Mouse (Mus musculus) hindbrain, embryonic 12.5 days (tissue): ENCODE measurements around the gene Atp5d. TPM values are rescaled to one million over a fixed set of nuclear protein-coding genes. Genes with fewer than 3 reads are reported as not detected.
"Not testable (repeated sequence)": the region's sequence is repeated elsewhere in the genome, so short reads cannot be mapped to it uniquely, and the experiment has no call there.

Experiments
- ATAC-seq: fragments of 200-750 bp; cut with Nextera tagmentation; 2 replicates; pipeline ENCODE4 v1.8.0; 2017; ENCODE audit warnings: moderate TSS enrichment; ENCODE audit not compliant: low FRiP score
- H3K27ac ChIP-seq: fragments of 300-500 bp; sonication (generic); 2 replicates; pipeline ENCODE4 v1.5.1; 2016; ENCODE audit warnings: mild to moderate bottlenecking
- H3K27me3 ChIP-seq: fragments of 300-500 bp; sonication (generic); 2 replicates; pipeline ENCODE4 v1.6.1; 2016; ENCODE audit warnings: mild to moderate bottlenecking
- H3K36me3 ChIP-seq: fragments of 300-500 bp; sonication (generic); 2 replicates; pipeline ENCODE4 v1.6.1; 2016; ENCODE audit warnings: mild to moderate bottlenecking
- H3K4me1 ChIP-seq: fragments of 300-500 bp; sonication (generic); 2 replicates; pipeline ENCODE4 v1.6.1; 2016
- H3K4me2 ChIP-seq: fragments of 300-500 bp; sonication (generic); replicated peaks from 2 replicates; pipeline ENCODE4 v1.6.1; 2016; ENCODE audit warnings: mild to moderate bottlenecking
- H3K4me3 ChIP-seq: fragments of 300-500 bp; sonication (generic); 2 replicates; pipeline ENCODE4 v1.5.1; 2016; ENCODE audit warnings: mild to moderate bottlenecking
- H3K9ac ChIP-seq: fragments of 300-500 bp; sonication (generic); 2 replicates; pipeline ENCODE4 v1.6.1; 2016; ENCODE audit warnings: mild to moderate bottlenecking, moderate library complexity
- H3K9me3 ChIP-seq: fragments of 300-500 bp; sonication (generic); replicated peaks from 2 replicates; pipeline ENCODE4 v1.6.1; 2016; ENCODE audit warnings: mild to moderate bottlenecking
- WGBS: fragments of 180-500 bp; shearing (Covaris S2); methylation state at CpG from one replicate; pipeline ENCODE4 v1.1.7; 2016; 5-methylcytosine and 5-hydroxymethylcytosine counted together
- polyA plus RNA-seq: library from polyadenylated mRNA; unstranded; fragments of >200 nt; fragmentation: Nextera tagmentation; extraction: Ambion mirVana; gene quantifications from 2 replicates; pipeline ENCODE4 v1.2.1, GENCODE M21; 2016

The Atp5d gene
- polyA plus RNA-seq, 1 experiment from 2014 or later, result 385 TPM

DNA sequence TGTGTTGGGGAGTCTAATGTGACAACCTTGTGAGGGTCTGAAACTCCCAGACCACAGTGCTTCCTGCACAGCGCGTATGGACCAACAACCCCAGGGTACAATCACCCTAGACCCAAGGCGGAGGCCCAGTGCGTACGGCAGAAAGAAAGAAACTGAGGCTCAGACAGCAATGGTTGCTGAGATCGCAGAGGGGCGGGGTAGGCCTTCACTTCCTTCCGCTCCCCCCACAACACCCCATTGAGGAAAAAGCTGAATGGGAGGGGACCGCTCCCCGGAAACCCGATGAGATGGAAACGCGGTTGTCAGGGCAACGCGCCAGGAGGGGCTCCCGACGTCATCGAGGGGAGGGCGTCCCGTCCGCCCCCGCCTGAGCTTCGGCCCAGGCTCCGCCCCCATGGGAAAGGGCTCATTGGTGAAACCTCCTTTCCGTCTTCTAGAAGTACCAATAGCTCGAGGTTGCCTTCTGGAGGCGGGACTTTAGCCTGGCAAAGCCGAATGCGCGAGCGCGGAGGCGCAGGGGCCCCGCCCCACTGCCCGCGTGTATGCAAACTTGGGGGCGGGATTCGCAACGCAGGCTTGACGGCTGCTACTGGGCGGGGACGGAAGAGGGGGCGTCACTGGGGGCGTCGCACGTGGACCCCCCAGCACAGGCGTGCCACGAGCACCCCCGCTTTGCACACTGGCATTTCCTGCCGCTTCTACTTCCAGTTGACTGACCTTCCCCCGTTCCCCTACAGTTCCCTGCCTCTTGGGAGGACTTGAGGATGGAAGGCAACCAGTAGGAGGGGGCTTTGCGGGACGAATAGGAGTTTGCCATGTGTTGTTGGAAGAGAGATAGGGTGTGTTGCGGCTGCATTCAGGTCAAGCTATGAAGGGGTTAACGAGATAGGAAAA is 21.4 kb downstream of the Atp5d start:
- Histone ChIP-seq H3K9me3 (no peaks in the 10 kb centered on the region), H3K9ac (peak overlapping the region; percentile 48), H3K4me3 (peak overlapping the region; percentile 41), H3K27me3 (no peaks in the 10 kb centered on the region), H3K4me2 (peak overlapping the region; percentile 63), H3K4me1 (peaks cover 82% of the 10 kb centered on the region), H3K27ac (peak overlapping the region; percentile 91), H3K36me3 (peaks cover 29% of the 10 kb centered on the region)
- peak; percentile 86 for ATAC-seq
- under 1% methylated on average over 55 of the region's 55 CpGs for WGBS

DNA sequence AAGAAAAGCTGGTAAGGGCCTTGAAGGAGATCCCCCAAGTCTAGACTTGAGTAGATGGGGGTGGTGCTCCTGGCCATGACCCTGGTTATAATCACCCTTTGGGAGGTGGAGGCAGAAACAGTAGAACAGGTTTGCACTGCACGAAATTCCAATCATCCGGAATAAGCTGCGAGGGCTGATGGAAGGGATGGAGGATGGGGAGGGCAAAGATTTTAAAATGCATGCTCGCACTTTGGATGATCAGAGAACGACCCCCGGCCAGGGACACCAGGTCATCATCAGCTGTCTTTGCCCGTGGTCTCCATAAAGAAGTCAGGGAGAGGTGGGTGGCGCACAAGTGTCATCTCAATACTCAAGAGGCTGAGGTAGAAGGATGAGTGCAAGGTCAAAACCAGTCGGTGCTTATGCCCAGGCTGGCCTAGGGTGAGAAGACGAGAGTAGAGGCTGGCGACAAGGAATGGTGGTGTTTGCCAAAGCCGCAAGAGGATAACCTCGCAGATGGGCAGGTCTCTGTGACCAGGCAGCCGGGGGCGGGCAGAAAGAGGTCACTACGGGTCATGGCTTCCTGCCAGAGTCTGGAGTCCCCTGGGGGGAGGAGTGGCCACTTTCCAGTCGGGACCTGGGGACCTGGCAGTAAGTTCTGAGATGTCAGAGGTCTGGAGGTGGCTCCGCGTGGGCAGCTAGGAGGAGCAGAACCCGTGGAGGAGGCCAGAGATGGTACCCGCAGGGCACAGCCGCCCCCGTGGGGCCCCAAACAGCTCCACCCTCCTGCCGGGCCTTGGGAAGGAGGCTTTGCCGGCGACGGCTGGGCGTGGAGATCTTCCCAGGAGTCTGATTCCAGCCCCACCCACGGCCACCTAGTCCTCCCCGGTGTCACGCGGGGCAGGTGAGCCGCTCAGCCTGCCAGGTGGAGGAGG is 22.3 kb downstream of the Atp5d start:
- Histone ChIP-seq H3K9me3 (no peaks in the 10 kb centered on the region), H3K4me1 (peaks cover 81% of the 10 kb centered on the region), H3K4me3 (peak overlapping the region; percentile 41), H3K27me3 (no peaks in the 10 kb centered on the region), H3K36me3 (peaks cover 20% of the 10 kb centered on the region), H3K4me2 (peak overlapping the region; percentile 63), H3K27ac (peak overlapping the region; percentile 91), H3K9ac (peak overlapping the region; percentile 53)
- WGBS, result 2% methylated on average over 33 of the region's 33 CpGs
- no peak for ATAC-seq

DNA sequence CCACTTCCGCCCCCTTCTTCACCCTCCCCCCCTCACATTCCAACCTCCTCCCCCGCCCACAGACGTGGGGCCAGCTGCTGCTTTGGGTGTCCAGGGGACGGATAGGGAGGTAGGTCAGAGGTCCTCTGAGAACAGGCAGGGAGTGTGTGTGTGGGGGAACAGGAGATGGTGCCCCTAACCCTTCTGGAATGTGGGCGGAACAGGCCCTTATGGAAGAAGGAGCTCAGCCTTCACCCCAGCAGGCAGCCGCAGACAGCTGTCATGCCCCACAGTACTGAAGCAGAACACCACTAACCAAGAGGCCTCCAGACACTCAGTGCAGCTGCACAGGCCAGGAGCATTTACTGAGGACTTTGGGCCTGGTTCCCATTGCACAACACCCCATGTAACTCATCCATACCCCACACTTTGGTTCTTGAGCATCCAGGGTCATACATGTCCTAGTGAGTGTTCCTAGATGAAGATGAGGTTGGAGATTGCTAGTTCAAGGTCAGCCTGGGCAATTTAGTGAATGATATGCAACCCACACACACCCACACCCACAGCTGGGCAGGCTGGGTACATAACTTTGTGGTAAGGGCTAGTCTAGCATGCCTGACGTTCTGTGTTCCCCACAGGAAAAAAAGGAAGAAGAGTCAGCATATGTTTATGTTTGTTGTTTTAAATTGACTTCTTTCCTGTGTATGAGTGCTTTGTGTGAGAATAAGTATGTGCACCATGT is 23.2 kb downstream of the Atp5d start:
- Histone ChIP-seq H3K27ac (peak overlapping the region; percentile 91), H3K27me3 (no peaks in the 10 kb centered on the region), H3K4me1 (peaks cover 77% of the 10 kb centered on the region), H3K9ac (no peak overlapping the region), H3K4me2 (peak overlapping the region; percentile 63), H3K36me3 (peaks cover 10% of the 10 kb centered on the region), H3K9me3 (no peaks in the 10 kb centered on the region), H3K4me3 (peak overlapping the region; percentile 21; the same call in 1 of the 2 replicates)
- no peak for ATAC-seq
- WGBS, result 6% methylated on average over 7 of the region's 7 CpGs

DNA sequence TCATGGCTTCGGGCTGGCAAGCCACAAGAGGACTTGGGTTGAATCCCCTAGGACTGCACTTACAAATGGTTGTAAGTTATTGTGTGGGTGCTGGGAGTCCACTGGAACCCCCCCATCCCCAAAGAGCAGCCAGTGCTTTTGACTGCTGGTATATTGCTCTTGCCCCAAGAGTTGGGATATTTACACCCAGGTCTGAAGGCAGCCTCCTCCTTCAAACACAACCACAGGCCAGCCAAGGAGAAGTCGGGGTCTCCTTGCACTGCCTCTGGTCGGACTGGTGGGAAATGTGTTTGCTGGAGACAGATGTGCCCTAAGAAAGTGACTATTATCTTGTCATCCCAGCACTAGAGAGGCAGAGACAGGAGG is 23.8 kb downstream of the Atp5d start:
- peak overlapping the region; percentile 91; the same call in 1 of the 2 replicates for H3K27ac ChIP-seq
- no peak overlapping the region for H3K9ac ChIP-seq
- ATAC-seq, result no peak
- H3K4me3 ChIP-seq, result no peak overlapping the region
- H3K4me1 ChIP-seq, result peaks cover 76% of the 10 kb centered on the region
- H3K9me3 ChIP-seq, result no peaks in the 10 kb centered on the region
- peaks cover 5% of the 10 kb centered on the region for H3K36me3 ChIP-seq
- WGBS, result 78% methylated on average over 3 of the region's 3 CpGs
- no peaks in the 10 kb centered on the region for H3K27me3 ChIP-seq
- no peak overlapping the region for H3K4me2 ChIP-seq

DNA sequence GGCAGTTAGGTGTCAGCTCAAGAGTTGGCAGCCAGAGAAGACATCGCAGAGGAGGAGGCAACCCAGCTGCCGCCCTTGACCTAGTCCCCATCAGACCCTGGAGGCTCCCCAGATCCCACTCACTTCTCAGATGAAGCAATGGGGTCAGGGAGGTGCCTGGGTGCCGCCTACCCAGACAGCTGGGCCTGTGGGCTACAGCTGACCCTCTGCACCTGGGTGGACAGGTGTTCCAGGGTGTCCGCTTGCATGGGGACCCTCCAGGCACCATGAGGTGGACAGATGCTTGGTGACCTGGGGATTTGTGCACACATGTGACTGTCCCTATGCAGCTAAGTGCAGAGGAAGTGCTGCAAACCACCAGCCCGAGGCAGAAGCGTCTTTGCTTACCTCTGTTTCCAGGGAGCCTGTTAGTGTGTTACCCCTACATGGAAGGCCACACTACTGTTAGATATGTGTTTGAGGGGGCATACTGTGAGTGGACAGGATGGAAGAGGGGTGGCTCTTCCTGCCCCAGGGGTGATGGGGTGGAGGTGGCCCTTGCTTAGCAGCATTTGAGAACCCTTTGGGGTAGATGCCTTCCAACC is 24.4 kb downstream of the Atp5d start:
- Histone ChIP-seq H3K4me3 (no peak overlapping the region), H3K27ac (no peak overlapping the region), H3K9ac (0 out of 2 replicates have a peak overlapping the region, but pooled peaks have one; percentile 27), H3K27me3 (no peaks in the 10 kb centered on the region), H3K4me1 (peaks cover 71% of the 10 kb centered on the region), H3K9me3 (no peaks in the 10 kb centered on the region), H3K4me2 (no peak overlapping the region), H3K36me3 (no peaks in the 10 kb centered on the region)
- 72% methylated on average over 6 of the region's 6 CpGs for WGBS
- no peak for ATAC-seq

DNA sequence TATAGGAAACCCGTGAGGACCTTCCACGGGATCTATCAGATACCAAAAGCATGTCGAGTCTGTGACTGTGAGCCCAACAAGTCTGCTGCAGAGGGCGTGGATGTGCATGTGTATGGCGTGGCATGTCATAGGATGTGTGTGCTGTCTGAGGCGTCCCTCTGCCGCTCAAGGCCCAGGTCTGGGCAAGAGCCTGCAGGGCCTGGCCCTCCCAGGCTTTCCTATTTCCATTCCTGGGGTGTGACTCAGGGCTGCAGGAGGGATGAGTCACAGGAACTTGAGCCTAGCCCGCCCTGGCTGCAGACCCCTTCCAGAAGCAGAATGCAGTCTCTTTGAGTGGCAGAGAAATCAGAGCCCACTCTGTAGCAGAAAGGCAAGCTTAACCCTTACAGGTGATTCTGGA is 25.3 kb downstream of the Atp5d start:
- Histone ChIP-seq H3K27ac (no peak overlapping the region), H3K36me3 (no peaks in the 10 kb centered on the region), H3K27me3 (no peaks in the 10 kb centered on the region), H3K4me2 (peak overlapping the region; percentile 80; the same call in 1 of the 2 replicates), H3K9me3 (no peaks in the 10 kb centered on the region), H3K9ac (0 out of 2 replicates have a peak overlapping the region, but pooled peaks have one; percentile 72), H3K4me1 (peaks cover 67% of the 10 kb centered on the region), H3K4me3 (peak overlapping the region; percentile 0; the same call in 1 of the 2 replicates)
- no peak for ATAC-seq
- WGBS, result 73% methylated on average over 8 of the region's 8 CpGs

DNA sequence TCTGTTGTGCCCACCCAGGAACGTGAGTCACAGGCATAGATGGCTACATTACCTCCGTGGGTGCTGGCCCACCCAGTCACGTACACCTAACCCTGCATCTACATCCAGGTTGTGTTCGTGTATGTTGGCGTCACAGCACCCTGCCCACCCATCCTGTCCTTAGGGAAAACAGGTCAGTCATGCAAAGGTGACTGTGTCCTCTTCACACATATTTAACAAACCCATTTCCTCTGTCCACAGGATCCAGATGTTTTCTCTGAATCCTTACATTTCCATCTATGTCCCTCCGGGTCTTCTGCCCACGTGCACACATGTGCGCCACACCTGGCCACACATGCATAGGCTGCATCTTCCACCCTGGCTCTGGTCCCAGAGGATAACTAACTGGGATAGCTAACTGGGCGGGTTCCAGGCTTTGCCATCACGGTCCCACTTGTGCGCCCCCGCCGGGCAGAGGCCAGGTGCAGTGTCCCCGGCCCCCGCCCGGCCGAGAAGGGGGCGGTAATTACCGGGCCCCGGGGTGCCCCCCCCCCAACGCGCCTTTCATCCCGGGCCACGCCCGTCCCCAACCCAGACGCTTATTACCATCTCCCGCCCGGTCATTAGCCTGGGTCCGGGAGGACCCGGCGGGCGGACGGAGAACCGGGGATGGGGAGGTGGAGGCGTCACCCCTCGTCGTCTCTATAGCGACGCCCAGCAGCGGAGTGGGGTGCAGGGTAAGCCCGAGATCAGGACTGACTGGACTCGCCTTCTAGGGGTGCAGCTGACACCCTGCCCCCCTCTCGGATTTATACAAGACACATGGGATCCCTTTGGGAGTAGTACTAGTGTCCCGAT is 25.9 kb downstream of the Atp5d start:
- peak overlapping the region; percentile 80 for H3K4me2 ChIP-seq
- 9% methylated on average over 44 of the region's 44 CpGs for WGBS
- H3K4me1 ChIP-seq, result peaks cover 67% of the 10 kb centered on the region
- ATAC-seq, result no peak
- peak overlapping the region; percentile 72 for H3K9ac ChIP-seq
- H3K27me3 ChIP-seq, result no peaks in the 10 kb centered on the region
- H3K9me3 ChIP-seq, result no peaks in the 10 kb centered on the region
- H3K4me3 ChIP-seq, result peak overlapping the region; percentile 35
- peaks cover 4% of the 10 kb centered on the region; the same call in 1 of the 2 replicates for H3K36me3 ChIP-seq
- peak overlapping the region; percentile 88 for H3K27ac ChIP-seq

DNA sequence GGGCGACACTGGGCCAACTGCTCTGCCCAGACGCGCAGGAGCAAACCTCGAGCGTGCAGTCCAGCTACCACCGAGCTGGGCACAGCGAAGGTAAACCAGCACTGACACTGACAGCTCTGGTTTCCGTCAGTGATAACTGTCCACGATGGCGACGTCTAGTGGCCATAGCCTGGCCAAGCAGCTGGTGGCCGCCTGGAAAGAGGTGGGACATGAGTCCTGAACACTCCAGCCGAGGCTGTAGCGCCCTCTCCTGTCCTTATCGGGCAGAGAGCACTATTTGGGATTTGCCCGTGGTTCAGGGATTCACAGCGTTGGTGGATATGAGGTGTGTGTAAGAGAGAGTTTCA is 26.5 kb downstream of the Atp5d start:
- no peaks in the 10 kb centered on the region for H3K9me3 ChIP-seq
- H3K4me3 ChIP-seq, result peak overlapping the region; percentile 35
- H3K27ac ChIP-seq, result peak overlapping the region; percentile 88
- ATAC-seq, result peak; percentile 21
- WGBS, result under 1% methylated on average over 17 of the region's 17 CpGs
- peaks cover 69% of the 10 kb centered on the region for H3K4me1 ChIP-seq
- H3K4me2 ChIP-seq, result peak overlapping the region; percentile 80
- no peaks in the 10 kb centered on the region for H3K27me3 ChIP-seq
- peaks cover 8% of the 10 kb centered on the region for H3K36me3 ChIP-seq
- peak overlapping the region; percentile 72 for H3K9ac ChIP-seq

DNA sequence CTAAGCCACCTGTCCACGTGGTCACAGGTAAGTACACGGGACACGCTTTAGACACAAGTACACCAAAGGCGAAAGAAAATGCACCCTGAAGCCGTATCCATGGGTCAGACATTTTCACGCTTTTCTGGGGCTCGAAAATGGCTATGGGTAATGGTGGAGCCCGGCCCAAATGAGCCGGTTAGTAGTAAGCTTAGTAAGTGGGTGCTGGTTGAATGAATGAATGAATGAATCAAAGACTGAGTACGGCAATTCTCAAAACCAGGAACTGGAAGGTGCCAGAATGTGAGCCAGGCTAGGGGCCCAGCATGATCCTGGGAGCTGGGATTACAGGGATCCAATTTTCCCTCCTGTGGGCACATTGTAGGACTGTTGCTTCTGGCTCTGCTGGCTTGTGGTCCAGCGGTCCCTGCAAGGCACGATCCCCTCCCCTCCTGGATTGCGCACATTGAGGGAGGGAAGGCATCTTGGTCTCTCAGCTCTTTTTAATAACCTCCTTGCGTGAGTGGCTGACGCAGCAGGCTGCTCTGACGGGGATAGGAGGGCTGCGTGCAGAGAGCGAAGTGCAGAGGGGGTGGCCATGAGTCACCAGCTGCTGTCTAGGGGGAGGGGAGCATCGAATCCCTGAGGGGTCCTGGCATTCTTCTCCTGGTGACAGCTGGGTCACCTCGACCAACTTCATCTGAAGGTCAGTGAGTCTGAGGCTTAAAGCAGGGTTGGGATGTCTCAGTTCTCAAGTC is 27.1 kb downstream of the Atp5d start, which contains the start of gene Cirbp:
Gene Cirbp, plus strand, starts transcription at position 594 of the 737 bp plus-strand sequence.
- Histone ChIP-seq H3K4me1 (peaks cover 69% of the 10 kb centered on the region), H3K36me3 (peaks cover 14% of the 10 kb centered on the region), H3K27ac (peak within 1 kb of the TSS; percentile 99), H3K9ac (peak within 1 kb of the TSS; percentile 99), H3K4me2 (peak within 1 kb of the TSS; percentile 89), H3K4me3 (peak within 1 kb of the TSS; percentile 94), H3K9me3 (no peaks in the 10 kb centered on the region), H3K27me3 (no peaks in the 10 kb centered on the region)
- WGBS, result 13% methylated on average over 20 of the region's 20 CpGs
- ATAC-seq, result 0 out of 2 replicates have a peak, but pooled peaks have one; percentile 5

DNA sequence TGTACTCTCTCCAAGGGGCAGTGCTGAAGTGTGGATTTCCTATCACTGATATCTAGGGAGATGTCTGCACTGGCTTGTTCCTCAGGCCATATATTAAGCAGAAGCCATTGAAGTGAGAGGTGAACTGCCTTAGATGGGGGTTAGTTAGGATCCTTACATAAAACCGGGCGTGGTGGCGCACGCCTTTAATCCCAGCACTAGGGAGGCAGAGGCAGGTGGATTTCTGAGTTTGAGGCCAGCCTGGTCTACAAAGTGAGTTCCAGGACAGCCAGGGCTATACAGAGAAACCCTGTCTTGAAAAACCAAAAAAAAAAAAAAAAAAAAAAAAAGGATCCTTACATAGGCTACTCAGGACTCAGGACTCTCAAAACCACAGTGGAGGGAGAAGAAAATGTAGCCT is 27.7 kb downstream of the Atp5d start:
- H3K36me3 ChIP-seq, result peaks cover 19% of the 10 kb centered on the region
- peaks cover 66% of the 10 kb centered on the region for H3K4me1 ChIP-seq
- not testable (repeated sequence) for H3K4me3 ChIP-seq, H3K9me3 ChIP-seq, ATAC-seq, H3K27me3 ChIP-seq
- peak overlapping the region; percentile 80 for H3K4me2 ChIP-seq
- H3K9ac ChIP-seq, result 0 out of 2 replicates have a peak overlapping the region, but pooled peaks have one; percentile 32
- WGBS, result 91% methylated on average over 4 of the region's 4 CpGs
- peak overlapping the region; percentile 99 for H3K27ac ChIP-seq
